Mouse (Mus musculus) G1E (cell line): ENCODE data around the gene C2cd4b.

Experiments
- CTCF ChIP-seq: IDR thresholded peaks from 2 replicates; pipeline ENCODE4 v1.5.1; 2012; ENCODE audit warnings: low read depth, low read length, inconsistent platforms, mixed read lengths
- GATA1 ChIP-seq: IDR thresholded peaks from 2 replicates; pipeline ENCODE4 v1.6.1; 2012; ENCODE audit warnings: borderline replicate concordance, low read length, inconsistent platforms, mixed read lengths
- GATA2 ChIP-seq: IDR thresholded peaks from 2 replicates; pipeline ENCODE4 v1.6.1; 2012; ENCODE audit warnings: low read depth, low read length, inconsistent platforms, borderline replicate concordance

GRCm38 (mm10) chr9:67759163-67759955, at the start of gene C2cd4b:
- TF ChIP-seq GATA1 (no peak), CTCF (no peak), GATA2 (no peak)
